Mouse (Mus musculus) MEL (cell line): ENCODE data around the gene Ccl24. TPM values are rescaled to one million over a fixed set of nuclear protein-coding genes. Genes with fewer than 3 reads are reported as not detected.

Experiments
- DNase-seq: peaks from one replicate; pipeline ENCODE4 v3.0.0; 2011; ENCODE audit warnings: low read depth, low spot score
- H3K27ac ChIP-seq: 2 replicates; pipeline ENCODE4 v1.5.1; 2012; ENCODE audit warnings: low read depth, mild to moderate bottlenecking, control low read depth, low read length, moderate library complexity; ENCODE audit not compliant: control insufficient read depth
- H3K27me3 ChIP-seq, 2 experiments: fragments of 150-350 bp in 1 of 2; sonication (generic) in 1 of 2; 2 replicates each; pipeline ENCODE4 v1.6.1; 2012; ENCODE audit warnings: low read length in 2 of 2, mild to moderate bottlenecking in 2 of 2, improper control_type of control experiment in 1 of 2, moderate library complexity in 1 of 2; ENCODE audit not compliant: insufficient read depth in 2 of 2, control insufficient read depth in 1 of 2
- H3K36me3 ChIP-seq, 2 experiments: 2 replicates each; pipeline ENCODE4 v1.6.1; 2012 to 2014; ENCODE audit warnings: low read length in 2 of 2, improper control_type of control experiment in 1 of 2, inconsistent platforms in 1 of 2, mild to moderate bottlenecking in 1 of 2; ENCODE audit not compliant: insufficient read depth in 2 of 2, control insufficient read depth in 1 of 2
- H3K4me1 ChIP-seq, 2 experiments: fragments of 150-350 bp in 1 of 2; sonication (generic) in 1 of 2; 2 replicates each; pipeline ENCODE4 v1.6.1; 2012; ENCODE audit warnings: low read length in 2 of 2, improper control_type of control experiment in 1 of 2, mild to moderate bottlenecking in 1 of 2; ENCODE audit not compliant: insufficient read depth in 2 of 2, control insufficient read depth in 1 of 2
- H3K4me3 ChIP-seq, 2 experiments: fragments of 150-350 bp in 1 of 2; sonication (generic) in 1 of 2; 2 replicates each; pipeline ENCODE4 v1.5.1; 2012; ENCODE audit warnings: low read depth in 2 of 2, low read length in 2 of 2, mild to moderate bottlenecking in 2 of 2, moderate library complexity in 2 of 2, control low read depth in 1 of 2, improper control_type of control experiment in 1 of 2; ENCODE audit not compliant: control insufficient read depth in 1 of 2, insufficient read depth in 1 of 2
- H3K79me2 ChIP-seq: 2 replicates; pipeline ENCODE4 v1.6.1; 2012; ENCODE audit warnings: mild to moderate bottlenecking, low read length, moderate library complexity; ENCODE audit not compliant: control insufficient read depth, poor library complexity, insufficient read depth
- H3K9ac ChIP-seq: 2 replicates; pipeline ENCODE4 v1.6.1; 2012; ENCODE audit warnings: low read depth, mild to moderate bottlenecking, control low read depth, low read length, moderate library complexity; ENCODE audit not compliant: control insufficient read depth, poor library complexity, severe bottlenecking
- H3K9me3 ChIP-seq: fragments of 150-350 bp; sonication (generic); replicated peaks from 2 replicates; pipeline ENCODE4 v1.6.1; 2012; ENCODE audit warnings: mild to moderate bottlenecking, low read length, improper control_type of control experiment, moderate library complexity; ENCODE audit not compliant: insufficient read depth
- BHLHE40 ChIP-seq: IDR thresholded peaks from 2 replicates; pipeline ENCODE4 v1.6.1; 2012; ENCODE audit warnings: low read depth, mild to moderate bottlenecking, inconsistent platforms, low read length, improper control_type of control experiment, borderline replicate concordance
- CHD2 ChIP-seq: IDR thresholded peaks from 2 replicates; pipeline ENCODE4 v1.6.1; 2011; ENCODE audit warnings: low read length, improper control_type of control experiment
- E2F4 ChIP-seq: IDR thresholded peaks from 2 replicates; pipeline ENCODE4 v1.6.1; 2011; ENCODE audit warnings: low read depth, low read length, improper control_type of control experiment, borderline replicate concordance
- EP300 ChIP-seq, 2 experiments: IDR thresholded peaks; 2 replicates each; pipeline ENCODE4 v1.6.1; 2011; ENCODE audit warnings: improper control_type of control experiment in 2 of 2, low read length in 2 of 2, low read depth in 1 of 2, mild to moderate bottlenecking in 1 of 2
- ETS1 ChIP-seq: IDR thresholded peaks from 2 replicates; pipeline ENCODE4 v1.6.1; 2012; ENCODE audit warnings: low read depth, mild to moderate bottlenecking, inconsistent platforms, low read length, improper control_type of control experiment, moderate library complexity
- GABPA ChIP-seq: IDR thresholded peaks from 2 replicates; pipeline ENCODE4 v1.6.1; 2012; ENCODE audit warnings: low read depth, mild to moderate bottlenecking, inconsistent platforms, low read length, improper control_type of control experiment, moderate library complexity
- JUND ChIP-seq: IDR thresholded peaks from 2 replicates; pipeline ENCODE4 v1.6.1; 2011; ENCODE audit warnings: low read depth, mild to moderate bottlenecking, improper control_type of control experiment, low read length
- KAT2A ChIP-seq: conservative IDR thresholded peaks from 2 replicates; pipeline ENCODE4 v1.6.1; 2012; ENCODE audit warnings: low read depth, low read length, improper control_type of control experiment, inconsistent platforms
- MAZ ChIP-seq: IDR thresholded peaks from 2 replicates; pipeline ENCODE4 v1.6.1; 2012; ENCODE audit warnings: low read depth, mild to moderate bottlenecking, inconsistent platforms, low read length, improper control_type of control experiment
- MEF2A ChIP-seq: IDR thresholded peaks from 2 replicates; pipeline ENCODE4 v1.6.1; 2014; ENCODE audit warnings: low read depth, mild to moderate bottlenecking, inconsistent platforms, low read length, improper control_type of control experiment; ENCODE audit not compliant: poor library complexity, insufficient replicate concordance, severe bottlenecking; ENCODE audit errors: extremely low read depth
- MYB ChIP-seq: IDR thresholded peaks from 2 replicates; pipeline ENCODE4 v1.6.1; 2011; ENCODE audit warnings: mild to moderate bottlenecking, low read depth, low read length, improper control_type of control experiment
- MYC ChIP-seq: IDR thresholded peaks from 2 replicates; pipeline ENCODE4 v1.6.1; 2011; ENCODE audit warnings: low read depth, mild to moderate bottlenecking, low read length, improper control_type of control experiment, moderate library complexity
- NELFE ChIP-seq: IDR thresholded peaks from 2 replicates; pipeline ENCODE4 v1.6.1; 2011; ENCODE audit warnings: low read depth, low read length, improper control_type of control experiment
- POLR2A ChIP-seq, 2 experiments: IDR thresholded peaks; 2 replicates each; pipeline ENCODE4 v1.6.1; 2011 to 2012; ENCODE audit warnings: low read length in 2 of 2, mild to moderate bottlenecking in 2 of 2, control low read depth in 1 of 2, improper control_type of control experiment in 1 of 2, low read depth in 1 of 2, moderate library complexity in 1 of 2; ENCODE audit not compliant: control insufficient read depth in 1 of 2, insufficient read depth in 1 of 2, poor library complexity in 1 of 2
- SIN3A ChIP-seq: IDR thresholded peaks from 2 replicates; pipeline ENCODE4 v1.6.1; 2012; ENCODE audit warnings: low read length, improper control_type of control experiment, inconsistent platforms
- SMC3 ChIP-seq: IDR thresholded peaks from 2 replicates; pipeline ENCODE4 v1.6.1; 2011; ENCODE audit warnings: low read depth, low read length, improper control_type of control experiment
- TAL1 ChIP-seq: IDR thresholded peaks from 2 replicates; pipeline ENCODE4 v1.6.1; 2012; ENCODE audit warnings: mild to moderate bottlenecking, inconsistent platforms, low read length, moderate library complexity, mixed read lengths
- TBP ChIP-seq: IDR thresholded peaks from 2 replicates; pipeline ENCODE4 v1.8.0; 2011; ENCODE audit warnings: low read depth, low read length, improper control_type of control experiment
- UBTF ChIP-seq: IDR thresholded peaks from 2 replicates; pipeline ENCODE4 v1.6.1; 2012; ENCODE audit warnings: low read depth, mild to moderate bottlenecking, inconsistent platforms, low read length, improper control_type of control experiment, moderate library complexity, borderline replicate concordance; ENCODE audit not compliant: insufficient read depth
- USF1 ChIP-seq: IDR thresholded peaks from 2 replicates; pipeline ENCODE4 v1.6.1; 2014; ENCODE audit warnings: low read depth, mild to moderate bottlenecking, inconsistent platforms, low read length, improper control_type of control experiment, moderate library complexity
- ZC3H11A ChIP-seq: IDR thresholded peaks from 2 replicates; pipeline ENCODE4 v1.6.1; 2012; ENCODE audit warnings: low read depth, mild to moderate bottlenecking, inconsistent platforms, low read length, improper control_type of control experiment
- ZKSCAN1 ChIP-seq: IDR thresholded peaks from 2 replicates; pipeline ENCODE4 v1.6.1; 2012; ENCODE audit warnings: low read depth, mild to moderate bottlenecking, inconsistent platforms, low read length, improper control_type of control experiment, moderate library complexity
- ZNF384 ChIP-seq: IDR thresholded peaks from 2 replicates; pipeline ENCODE4 v1.6.1; 2012; ENCODE audit warnings: low read depth, mild to moderate bottlenecking, inconsistent platforms, low read length, improper control_type of control experiment
- polyA plus RNA-seq, 2 experiments: library from polyadenylated mRNA; stranded (reverse) in 1 of 2; unstranded in 1 of 2; fragments of >175 nt in 1 of 2; fragments of >200 nt in 1 of 2; gene quantifications; 2 replicates each; pipeline versions ENCODE4 v1.2.1 to v1.2.4; 2012; ENCODE audit warnings: low replicate concordance in 2 of 2, low read depth in 1 of 2; ENCODE audit not compliant: insufficient read length in 2 of 2, insufficient read depth in 1 of 2, missing spikeins in 1 of 2
- total RNA-seq: library from RNA; depleted of rRNA; stranded (reverse); fragments of 300-350 nt; gene quantifications from 2 replicates; pipeline ENCODE4 v1.2.3, GENCODE M21; 2012

Gene Ccl24
- total and polyA plus RNA-seq, 3 experiments: not detected

DNA sequence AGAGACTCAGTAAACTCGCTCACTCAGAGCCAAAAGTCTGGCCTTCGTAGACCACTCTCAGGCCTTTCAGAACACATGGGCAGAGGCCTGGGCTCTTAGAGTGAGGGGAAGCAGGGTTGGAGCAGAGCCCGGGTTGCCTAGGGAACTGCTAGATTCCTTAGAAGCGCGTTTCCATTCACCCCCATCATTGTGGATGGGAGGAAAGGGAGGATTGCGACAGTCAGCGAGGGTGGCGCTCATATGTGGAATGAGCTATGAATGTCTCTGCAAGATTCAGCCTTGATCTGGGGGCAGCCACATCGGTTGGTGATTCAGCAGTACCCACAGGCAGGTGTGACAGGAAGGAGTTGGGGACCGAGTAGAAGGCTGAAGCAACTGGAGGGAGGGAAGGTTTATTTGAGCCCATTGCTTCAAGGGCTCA, 6.5 kb upstream of the Ccl24 start:
- TF ChIP-seq ZKSCAN1 (no peak), EP300 (IDR thresholded peaks at IDR 0.05; ENCODE audit: low read depth in 1 of 2, low read length in 2 of 2) (no peak), SMC3 (no peak), TBP (no peak), TAL1 (no peak), MAZ (no peak), CHD2 (no peak), UBTF (no peak), SIN3A (no peak), KAT2A (no peak), NELFE (no peak), ZNF384 (no peak), MYC (no peak), JUND (no peak), ETS1 (no peak), BHLHE40 (no peak), E2F4 (no peak)
- Histone ChIP-seq H3K4me3 (no peak overlapping the region), H3K9me3 (no peaks in the 10 kb centered on the region), H3K27ac (no peak overlapping the region), H3K4me1 (no peaks in the 10 kb centered on the region), H3K9ac (no peak overlapping the region), H3K79me2 (no peaks in the 10 kb centered on the region), H3K27me3 (no peaks in the 10 kb centered on the region), H3K36me3 (no peaks in the 10 kb centered on the region)
- no peak for DNase-seq

DNA sequence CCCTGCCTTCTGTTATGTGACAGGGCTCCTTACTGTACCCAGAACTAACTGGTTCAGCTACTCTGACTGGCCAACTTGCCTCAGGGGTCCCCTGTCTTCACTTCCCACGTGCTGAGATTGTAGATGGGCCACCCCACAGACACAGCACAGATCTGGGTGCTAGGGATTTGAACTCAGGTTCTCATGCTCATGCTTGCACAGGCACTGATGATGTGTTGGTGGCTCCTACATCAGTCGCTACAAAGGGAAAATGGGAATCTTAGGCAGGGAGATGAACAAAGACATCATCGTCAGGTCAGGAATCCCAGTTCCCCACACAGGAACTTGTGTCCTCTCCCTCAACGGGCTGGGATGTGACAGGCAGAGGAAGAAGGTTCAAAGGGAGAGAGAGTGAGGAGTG, 3.2 kb upstream of the Ccl24 start:
- DNase-seq: no peak
- TF ChIP-seq E2F4 (no peak), SMC3 (no peak), MEF2A (no peak), MYB (no peak), POLR2A (IDR thresholded peaks at IDR 0.05; ENCODE audit: control insufficient read depth in 1 of 2, insufficient read depth in 1 of 2, low read depth in 1 of 2, low read length in 2 of 2, poor library complexity in 1 of 2) (no peak), ETS1 (no peak), GABPA (no peak), USF1 (no peak), MAZ (no peak), ZC3H11A (no peak), NELFE (no peak)
- TF ChIP-seq, all 39 proteins: peak for 0
- Histone ChIP-seq H3K79me2 (no peaks in the 10 kb centered on the region), H3K36me3 (no peaks in the 10 kb centered on the region), H3K27me3 (no peaks in the 10 kb centered on the region), H3K4me3 (no peak overlapping the region), H3K27ac (no peak overlapping the region), H3K9me3 (no peaks in the 10 kb centered on the region), H3K9ac (no peak overlapping the region), H3K4me1 (peaks cover 0 to 4% of the 10 kb centered on the region in 2 experiments; a peak in 1 of 4 replicates)
